Mouse (Mus musculus) urinary bladder, adult 18-20 months (tissue): ENCODE results near the gene Dnah9.

Experiments used
- DNase-seq, 2 experiments: peaks; one replicate each; pipeline ENCODE4 v3.0.0; 2022; ENCODE audit warnings: low spot score in 2 of 2, mixed read lengths in 2 of 2

Gene Dnah9

DNA sequence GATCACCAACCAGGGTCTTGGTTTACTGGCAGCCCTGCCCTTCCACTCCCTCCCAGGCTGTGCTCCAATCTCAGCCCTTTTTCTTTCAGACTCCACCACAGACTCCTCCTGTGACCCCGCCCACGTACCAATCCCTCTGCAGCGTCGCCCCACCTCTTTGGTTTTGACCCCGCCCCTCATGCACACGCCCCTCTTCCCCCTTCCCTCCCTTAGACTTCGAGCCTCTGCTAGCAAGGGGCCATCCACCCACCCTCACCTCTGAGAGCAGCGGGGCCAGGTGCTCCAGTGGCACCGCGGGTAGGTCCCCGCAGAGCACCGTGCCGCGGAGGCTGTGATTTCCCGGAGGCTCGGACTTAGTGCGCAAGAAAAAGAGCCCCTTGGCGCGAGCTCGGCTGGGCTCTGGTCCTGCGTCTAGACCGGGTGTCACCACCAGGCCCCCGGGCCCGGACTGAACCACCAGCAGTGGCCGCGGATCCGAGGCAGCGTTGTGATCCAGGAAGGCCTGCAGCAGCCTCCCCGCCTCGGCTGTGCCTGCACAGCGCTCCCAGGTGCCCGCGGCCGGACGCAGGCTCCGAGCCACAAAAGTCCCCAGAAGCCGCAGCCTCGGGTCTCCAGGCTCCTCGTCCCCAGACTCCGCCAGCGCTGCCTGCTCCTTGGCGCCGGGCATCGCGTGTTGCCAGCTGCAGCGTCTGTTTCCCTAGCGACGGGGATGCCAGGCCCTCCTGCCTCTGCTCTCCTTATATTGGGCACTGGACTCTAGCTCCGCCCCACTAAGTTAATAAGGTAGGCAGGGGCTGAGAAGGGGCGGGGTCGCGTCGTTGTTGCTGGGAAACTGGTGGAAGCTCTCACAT, at the start of gene Dnah9:
TSS of gene Dnah9 (minus strand) at position 751 of the 851 bp plus-strand sequence.
- DNase-seq: peak; percentile 53 to 60

DNA sequence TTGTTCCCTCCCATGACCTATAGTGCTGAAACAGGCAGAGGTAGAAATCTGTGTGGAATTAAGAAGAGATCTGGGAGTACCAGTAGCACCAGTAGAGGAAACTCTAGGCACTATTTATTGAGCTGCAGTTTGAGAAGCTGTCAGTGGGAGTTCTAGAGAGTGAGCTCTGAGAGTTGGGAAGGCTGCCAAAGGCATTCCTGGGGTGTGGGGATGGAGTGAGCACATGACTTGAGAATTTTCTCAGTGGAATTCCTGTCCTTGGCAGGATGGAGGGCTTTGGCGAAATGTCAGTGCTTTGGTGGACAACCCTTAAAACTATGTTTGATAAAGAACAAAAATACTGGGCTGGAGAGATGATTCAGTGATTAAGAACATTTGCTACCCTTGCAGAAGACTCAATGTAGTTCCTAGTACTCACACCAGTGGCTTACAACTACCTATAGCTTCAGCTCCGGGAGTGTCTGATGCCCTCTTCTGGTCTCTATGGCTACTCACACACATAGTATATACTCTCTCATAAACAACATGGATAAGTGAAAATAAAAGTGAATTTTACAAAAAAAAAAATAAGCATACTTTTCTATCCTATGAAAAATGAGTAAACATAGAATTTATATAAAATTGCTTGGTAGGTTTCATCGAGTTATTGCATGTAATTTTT, 20.4 kb upstream of the Dnah9 start:
- peak in 1 of 2 experiments; percentile 16 for DNase-seq

DNA sequence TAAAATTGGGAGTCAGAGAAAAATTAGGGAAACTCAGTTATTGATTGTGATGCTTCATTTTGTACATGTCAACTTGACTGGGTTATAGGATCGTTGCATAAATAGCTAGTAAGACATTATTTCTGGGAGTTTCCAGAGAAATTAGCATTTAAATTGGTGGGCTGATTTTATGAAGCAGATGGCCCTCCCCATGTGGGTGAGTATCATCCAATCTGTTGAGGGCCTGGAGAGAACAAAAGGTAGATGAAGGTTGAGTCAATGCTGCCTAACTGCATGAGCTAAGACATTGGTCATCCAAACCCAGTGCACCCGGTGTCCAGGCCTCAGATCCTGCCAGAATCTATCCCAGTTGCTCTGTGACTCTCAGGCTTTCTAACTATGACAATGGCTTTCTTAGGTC, 19.8 kb upstream of the Dnah9 start:
- DNase-seq: no peak

DNA sequence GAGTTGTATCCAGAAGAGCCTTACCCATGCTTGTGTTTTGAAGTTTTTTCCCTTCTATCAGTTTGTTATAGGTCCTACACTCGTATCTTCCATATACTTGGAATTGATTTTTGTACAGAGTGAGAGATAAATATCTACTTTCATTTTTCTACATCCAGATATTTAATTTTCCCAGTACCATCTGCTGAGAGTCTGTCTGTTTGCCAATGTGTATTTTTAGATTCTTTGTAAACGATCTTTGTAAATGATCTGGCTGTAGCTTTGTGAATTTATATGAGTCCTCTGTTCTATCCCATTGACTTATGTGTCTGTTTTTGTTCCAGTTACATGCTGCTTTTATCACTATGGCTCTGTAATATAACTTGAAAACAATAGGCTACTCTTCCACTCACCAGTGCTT, 9.4 kb upstream of the Dnah9 start:
- DNase-seq: no peak

DNA sequence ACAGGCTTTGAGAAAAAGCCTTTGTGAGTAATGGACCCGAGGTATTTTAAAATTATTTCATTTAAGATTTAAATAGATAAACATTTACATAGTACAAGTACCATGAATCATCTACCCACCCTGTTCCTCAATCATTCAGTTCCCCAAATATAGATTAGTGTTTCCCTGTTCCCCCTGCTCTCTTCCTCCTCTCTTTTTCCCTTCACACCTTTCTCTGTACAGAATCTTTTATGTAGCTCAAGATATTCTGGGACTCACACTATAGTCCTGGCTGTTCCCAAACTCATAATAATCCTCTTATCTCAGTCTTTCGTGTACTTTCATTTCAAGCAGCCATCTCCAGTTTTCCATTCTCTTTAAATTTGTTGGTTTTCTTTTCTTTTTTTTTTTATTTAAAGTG, 4.3 kb downstream of the Dnah9 start:
- DNase-seq: no peak

DNA sequence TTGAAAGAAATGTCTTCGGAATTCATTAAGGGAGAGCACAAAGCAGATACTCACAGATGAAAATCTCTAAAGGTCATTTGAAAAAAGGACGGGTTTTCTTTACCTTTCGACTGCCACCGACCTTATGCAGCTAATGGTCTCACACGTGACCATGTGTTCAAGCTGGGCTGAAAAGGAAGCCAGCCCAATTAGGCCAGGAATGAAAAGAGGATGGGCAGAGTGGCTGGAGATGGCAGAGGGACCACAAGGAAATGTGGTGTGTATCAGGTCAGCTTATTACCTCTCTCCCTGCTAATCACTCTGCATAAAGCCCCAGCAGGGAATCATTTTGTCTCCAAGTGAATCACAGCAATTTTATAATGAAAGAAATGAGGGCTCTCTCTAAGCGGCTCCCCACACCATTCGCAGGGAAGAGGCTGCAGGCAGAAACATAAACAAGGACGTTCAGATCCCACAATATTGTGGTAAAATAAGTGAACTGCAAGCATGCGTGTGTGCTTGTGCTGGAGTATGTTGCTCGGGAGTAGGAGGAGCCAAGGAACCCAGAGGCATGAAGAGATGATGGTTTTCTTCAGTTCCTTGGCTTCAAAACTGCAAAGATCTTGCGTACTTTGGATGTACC, 27.6 kb downstream of the Dnah9 start:
- no peak for DNase-seq

DNA sequence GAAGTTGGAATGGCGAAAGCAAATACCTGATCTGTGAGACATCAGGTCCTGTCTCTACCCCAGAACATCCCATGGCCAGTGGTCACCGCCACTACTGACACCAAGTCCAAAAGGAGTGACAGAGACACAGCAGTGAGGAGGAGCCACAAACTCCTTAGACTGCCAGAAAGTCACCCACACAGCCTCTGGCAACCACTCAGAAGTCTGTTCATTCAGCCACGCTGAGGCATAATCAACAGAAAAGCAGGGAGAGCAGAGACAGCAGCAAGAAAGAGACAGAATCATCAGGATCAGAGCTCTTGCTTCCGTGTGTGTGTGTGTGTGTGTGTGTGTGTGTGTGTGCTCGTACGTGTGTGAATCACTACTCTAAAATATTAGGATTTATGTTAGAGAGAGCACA, 33.5 kb downstream of the Dnah9 start:
- no peak for DNase-seq

DNA sequence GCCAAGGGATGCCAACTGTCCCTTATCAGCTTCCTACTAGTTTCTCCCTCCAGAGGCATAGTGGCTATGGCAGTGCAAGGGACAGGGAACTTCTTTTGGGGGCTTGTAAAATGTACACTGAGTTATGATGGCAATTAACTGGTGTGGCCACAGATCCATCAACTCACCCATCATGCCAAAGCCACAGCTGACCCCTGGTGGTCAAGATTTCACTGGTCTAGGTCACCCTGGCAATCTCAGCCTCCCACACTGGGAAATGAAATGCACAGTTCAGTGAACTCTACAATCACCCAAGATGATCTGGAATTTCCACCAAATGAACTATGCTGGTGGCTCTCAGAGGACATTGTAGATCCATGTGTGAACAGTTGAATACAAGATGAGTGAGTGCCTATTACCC, 42.2 kb downstream of the Dnah9 start:
- DNase-seq: no peak

DNA sequence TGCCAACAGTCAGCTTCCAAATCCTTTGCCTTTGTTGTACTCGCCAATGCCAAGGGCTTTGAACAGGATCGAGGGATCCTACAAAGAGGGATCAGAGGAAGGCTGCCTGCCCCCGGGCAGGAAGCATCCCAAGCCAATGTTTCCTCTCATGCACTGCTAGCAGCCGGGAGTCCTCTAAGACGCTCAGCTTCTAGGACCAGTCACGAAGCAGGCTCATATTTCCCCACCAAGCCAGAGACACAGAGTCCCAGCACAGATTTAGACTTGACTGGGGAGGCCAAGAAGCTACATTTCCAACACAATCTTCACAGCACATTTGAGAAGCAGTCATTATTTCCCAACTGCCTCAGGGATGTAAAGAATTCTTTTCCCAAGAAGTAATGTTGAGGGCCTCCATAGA, 43.9 kb downstream of the Dnah9 start:
- no peak for DNase-seq

DNA sequence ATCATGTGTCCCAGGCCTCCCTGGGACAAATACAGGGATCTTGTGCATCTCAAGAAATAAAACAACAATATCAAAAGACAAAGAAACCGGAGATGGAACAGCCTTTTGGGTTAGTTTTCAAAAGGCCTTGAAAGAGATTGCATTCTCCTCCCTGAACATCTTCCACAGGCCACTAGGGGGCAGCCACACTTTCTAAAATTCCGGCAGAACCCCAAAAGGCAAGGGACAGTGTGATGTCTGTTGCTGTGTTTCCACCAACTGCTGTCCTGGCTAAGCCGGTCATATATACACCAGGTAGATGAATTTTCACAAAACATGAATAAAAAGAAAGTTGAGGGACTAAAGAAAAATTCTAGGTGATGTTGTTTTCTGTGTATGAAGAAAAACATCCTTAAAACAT, 46.3 kb downstream of the Dnah9 start:
- peak in 1 of 2 experiments; percentile 31 for DNase-seq

DNA sequence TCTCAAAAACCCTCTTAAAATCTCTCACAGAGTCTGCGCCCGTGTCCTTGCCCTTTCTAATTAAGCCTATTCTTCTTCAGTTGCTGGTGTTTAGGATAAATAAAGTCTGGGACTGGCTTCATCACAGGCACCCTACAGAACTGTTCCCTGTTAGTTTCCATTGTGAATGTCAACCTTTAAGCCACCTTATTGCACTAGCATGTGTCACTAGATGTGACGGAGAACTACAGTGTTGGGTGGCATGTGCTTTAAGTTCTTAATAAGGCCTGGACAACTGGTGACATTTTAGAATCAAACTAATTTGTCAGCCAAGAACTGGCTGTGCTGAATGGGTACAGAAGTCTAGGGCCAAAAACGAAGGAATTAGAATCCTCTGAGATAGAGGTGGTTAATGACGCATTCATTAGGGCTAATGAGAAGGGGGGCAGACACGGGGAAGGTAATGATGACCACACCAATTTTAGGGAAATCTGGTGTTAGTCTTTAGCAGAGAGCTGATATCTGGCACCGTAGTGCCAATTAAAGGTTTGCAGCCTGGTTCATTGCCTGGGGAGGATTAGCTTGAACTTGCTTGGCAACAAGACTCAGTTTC, 84.6 kb downstream of the Dnah9 start:
- no peak for DNase-seq

DNA sequence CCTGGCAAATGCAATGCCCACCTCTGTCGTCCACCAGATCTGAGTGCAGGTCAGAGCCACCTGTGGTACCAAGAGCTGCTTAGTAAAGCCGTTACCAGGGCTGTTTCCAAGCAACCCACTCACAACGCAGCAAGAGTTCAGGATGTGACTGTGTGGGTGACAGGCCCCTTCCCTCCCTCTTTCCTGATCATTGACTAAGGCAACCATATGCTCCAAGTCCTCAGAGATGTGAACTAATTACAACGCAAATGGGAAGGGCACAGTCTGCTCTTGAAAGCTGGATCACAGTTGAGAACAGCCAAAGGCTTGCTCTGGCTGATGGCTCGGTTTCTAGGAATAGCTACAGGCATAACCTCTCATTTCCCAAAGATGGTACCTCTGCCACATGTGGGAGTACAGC, 95.4 kb downstream of the Dnah9 start:
- DNase-seq: no peak

DNA sequence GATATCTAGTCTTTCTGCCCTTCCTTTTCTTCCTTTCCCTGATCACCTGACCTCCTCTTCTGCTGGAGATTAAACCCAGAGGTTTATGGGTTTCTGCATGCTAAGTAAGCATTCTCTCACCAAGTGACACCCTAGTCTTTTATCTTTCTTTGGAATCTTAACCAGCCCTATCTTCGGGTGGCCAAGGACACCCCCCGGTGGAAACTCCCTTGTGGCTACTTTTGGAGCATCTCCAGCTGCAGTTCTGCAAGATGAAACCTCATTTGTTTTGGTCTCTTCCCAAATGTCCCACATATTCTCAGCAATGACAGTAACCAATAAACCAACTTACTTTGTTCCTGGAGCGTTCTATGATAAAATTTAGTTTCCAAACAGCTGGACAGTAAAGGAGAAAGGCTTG, 109.4 kb downstream of the Dnah9 start:
- no peak for DNase-seq

DNA sequence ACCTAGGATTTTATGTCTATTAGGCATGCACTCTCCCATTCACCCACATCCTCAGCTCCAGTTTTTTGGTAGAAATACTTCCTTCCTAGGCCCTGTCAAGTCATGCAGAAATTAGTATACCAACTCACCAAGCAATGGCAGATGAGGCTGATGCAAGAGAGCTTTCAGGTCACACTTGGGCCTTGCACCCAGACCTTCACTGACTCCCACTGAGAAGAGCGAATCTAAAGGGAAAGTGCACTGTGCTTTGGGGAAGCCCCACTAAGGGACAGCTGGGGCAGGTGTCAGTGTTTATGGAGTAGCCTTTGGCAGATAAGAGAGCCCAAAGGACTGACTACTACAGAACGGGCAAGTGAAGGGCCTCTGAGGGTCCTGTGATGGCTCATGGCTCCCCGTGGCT, 117.1 kb downstream of the Dnah9 start:
- no peak for DNase-seq

DNA sequence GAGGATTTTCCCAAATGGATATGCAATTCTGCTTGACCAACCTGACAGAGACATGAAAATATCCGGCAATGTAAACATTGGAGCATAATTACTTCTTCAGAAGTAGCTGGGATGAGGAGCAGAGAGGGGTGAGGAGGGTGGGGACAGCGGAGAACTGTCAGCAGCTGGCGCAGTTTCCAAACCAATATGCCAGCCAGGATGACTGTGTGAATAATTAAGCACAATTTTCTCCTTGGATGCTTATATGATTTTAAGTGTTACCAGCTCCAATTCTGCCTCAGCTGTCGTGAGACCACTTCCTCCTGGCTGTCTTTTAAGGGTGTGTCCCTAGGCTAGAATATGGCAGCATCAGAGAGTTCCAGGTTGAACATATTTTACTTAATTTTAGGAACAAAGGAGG, 119.2 kb downstream of the Dnah9 start:
- DNase-seq: no peak

DNA sequence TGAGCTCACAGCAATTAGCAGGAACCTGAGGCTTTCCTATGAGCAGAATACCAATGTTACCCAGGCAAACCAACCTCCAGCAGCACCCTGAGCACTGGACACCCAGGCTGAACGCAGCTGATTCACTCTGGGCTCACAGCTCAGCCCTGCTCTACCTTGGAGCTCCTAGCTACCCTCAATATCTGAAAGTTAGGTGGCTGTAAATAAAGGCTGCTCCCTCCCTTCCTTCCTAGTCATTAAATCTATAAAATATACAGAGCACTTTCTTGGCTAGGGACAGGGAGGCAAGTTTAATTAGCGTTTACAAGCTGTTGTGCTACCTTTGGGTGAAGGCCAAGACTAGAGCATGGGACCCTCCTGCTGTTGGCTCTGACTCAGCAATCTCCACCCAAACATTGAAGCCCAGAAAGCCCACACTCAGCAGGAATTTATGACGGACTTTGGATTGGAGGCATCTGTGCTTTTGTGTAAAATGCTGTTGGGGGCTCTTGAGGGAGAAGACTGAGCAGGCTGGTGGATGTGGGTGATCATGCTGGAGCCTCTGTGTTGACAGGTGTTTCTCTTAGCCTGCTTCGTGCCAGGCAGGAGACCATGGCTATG, 121.7 kb downstream of the Dnah9 start:
- no peak for DNase-seq

DNA sequence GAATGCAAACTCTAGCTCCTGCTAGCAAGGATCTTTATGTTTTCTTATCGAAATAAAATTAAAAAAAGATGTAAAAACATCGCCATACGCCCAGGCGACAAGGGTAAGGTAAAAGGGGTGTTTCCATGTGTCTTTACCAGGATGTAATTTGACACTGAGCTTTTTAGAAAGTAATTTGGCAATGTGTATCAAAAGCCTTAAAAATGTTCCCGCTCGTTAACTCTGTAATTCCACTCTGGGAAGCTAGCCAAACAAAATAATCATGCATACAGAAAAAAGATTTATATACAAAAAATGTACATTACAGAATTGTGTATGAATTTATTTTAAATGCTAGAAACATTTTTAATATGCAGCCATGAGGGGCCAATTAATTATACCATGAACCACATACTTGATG, 124.7 kb downstream of the Dnah9 start:
- DNase-seq: no peak

DNA sequence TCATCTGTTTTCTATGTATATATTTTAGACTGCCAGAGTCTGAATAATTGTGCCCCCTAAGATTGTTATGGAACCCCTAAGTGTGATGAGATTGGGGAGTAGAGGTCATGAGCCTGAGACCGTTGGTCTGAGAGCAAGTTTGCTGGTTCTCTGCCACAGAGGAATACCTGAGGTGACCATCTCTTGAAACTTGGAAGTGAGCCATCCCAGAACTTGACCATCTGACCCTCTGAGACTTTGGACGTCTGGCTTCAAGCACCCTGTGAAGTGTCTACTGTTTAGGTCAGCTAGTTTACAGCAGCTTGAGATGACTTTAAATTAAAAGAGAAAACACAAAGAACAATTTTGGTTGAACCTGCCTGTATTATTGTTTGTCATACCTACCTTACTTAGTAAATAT, 125.8 kb downstream of the Dnah9 start:
- no peak for DNase-seq

DNA sequence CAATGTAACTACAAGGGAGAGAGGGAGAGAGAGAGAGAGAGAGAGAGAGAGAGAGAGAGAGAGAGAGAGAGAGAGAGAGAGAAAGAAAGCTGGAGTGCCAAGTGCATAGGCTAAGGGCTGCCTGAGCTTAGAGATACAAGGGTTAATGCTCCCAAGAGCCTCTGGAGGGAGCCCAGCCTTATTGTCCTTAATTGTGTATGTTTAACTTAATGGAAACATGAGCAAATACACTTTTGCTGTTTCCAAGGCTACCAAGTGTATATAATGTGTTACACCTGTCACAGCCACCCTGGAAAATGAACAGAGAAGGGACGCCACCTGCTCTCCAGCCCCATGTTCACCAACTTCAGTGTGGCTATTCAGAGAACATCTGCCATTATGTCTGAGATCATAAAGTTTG, 142.6 kb downstream of the Dnah9 start:
- DNase-seq: no peak

DNA sequence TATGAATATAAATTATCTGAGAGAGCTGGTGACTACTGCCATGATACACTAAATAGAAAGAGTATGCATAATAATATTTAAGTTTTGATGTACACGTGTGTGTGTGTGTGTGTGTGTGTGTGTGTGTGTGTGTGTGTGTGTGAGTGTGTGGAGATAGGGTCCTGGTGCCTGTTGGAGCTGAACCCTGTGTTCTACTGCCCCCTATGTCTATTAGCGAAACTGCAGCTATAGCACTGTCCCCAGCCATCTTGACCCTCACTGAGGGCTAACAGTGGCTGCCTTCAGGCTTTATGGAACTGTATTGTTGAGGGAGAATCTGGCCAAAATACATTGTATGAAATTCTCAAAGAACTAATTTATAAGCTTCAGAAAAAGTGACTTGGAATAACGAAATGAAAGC, 192.5 kb downstream of the Dnah9 start:
- no peak for DNase-seq

DNA sequence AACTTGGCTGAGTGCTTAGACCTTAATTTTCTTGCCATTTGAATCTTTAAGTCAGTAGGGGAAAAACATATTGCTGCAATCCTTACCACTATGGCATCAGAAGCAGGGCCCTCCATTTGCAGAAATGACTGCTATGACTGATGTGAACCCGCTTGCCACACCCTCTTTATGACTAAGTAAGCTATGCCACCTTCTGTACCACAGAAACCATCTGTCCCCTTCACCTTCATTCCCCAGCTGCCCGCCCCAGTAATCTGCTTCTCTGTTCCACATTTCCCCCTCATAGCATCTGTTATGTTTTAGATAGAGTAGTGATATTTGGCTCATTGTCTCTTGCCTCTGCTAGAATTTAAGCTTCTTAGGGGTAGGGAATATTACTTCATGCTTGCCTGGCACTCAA, 237.6 kb downstream of the Dnah9 start:
- DNase-seq: no peak

DNA sequence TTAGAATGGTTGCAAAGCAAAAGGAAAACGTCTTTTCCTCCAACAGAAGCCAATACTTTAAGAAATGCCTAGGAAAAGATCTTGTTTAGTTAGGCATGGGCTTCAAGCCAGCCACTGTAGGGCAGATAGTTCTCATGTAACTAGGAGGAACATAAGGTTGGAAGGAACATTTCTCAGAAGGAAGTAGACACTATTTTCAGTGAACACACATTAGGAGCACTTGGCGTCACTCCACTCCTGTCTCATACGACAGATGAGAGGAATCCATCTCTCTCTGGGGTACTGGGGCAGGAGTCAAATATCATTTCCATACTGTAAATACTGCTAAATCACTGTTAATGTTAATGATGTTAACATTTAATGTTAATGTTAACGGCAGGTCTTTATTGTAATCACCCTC, 238.0 kb downstream of the Dnah9 start:
- DNase-seq: no peak
